Mouse (Mus musculus): Measurements from ENCODE around the gene Mfap5. TPM values are rescaled to one million over a fixed set of nuclear protein-coding genes. Genes with fewer than 3 reads are reported as not detected.
"Not testable (repeated sequence)": the region's sequence is repeated elsewhere in the genome, so short reads cannot be mapped to it uniquely, and the experiment has no call there.

Gene Mfap5
- polyA plus RNA-seq (2015; fragmentation: Nextera tagmentation; extraction: Ambion mirVana): 6.6 and 6.8 TPM in 2 replicates

- Histone ChIP-seq H3K9me3 (no peaks in the 10 kb centered on the region), H3K4me3 (no peak within 1 kb of the TSS), H3K4me1 (peaks cover 7% of the 10 kb centered on the region), H3K9ac (no peak within 1 kb of the TSS), H3K27me3 (no peaks in the 10 kb centered on the region), H3K4me2 (replicated peaks) (no peak within 1 kb of the TSS), H3K27ac (no peak within 1 kb of the TSS), H3K36me3 (no peaks in the 10 kb centered on the region)
- no peak for ATAC-seq (ENCODE audit: low FRiP score, low read depth)
- 81% methylated on average over 3 of the region's 3 CpGs for WGBS
These were observed at the start of gene Mfap5 for GRCm38 (mm10) chr6:122505545-122505944. Gene Mfap5, plus strand, starts transcription at chr6:122505845.

GRCm38 (mm10) chr6:122458946-122459693 is 46.5 kb upstream of the Mfap5 start:
- 94% methylated on average over 8 of the region's 8 CpGs for WGBS

GRCm38 (mm10) chr6:122466092-122466713 is 39.4 kb upstream of the Mfap5 start:
- H3K27me3 ChIP-seq: no peaks in the 10 kb centered on the region
- no peak for ATAC-seq (ENCODE audit: low FRiP score, low read depth)
- H3K9ac ChIP-seq: no peak overlapping the region
- no peak overlapping the region for H3K4me3 ChIP-seq
- no peak overlapping the region for H3K27ac ChIP-seq
- H3K9me3 ChIP-seq: no peaks in the 10 kb centered on the region
- peaks cover 83% of the 10 kb centered on the region for H3K36me3 ChIP-seq
- no peak overlapping the region for H3K4me2 ChIP-seq (replicated peaks)
- WGBS: 90% methylated on average over 3 of the region's 3 CpGs
- no peaks in the 10 kb centered on the region for H3K4me1 ChIP-seq

More at GRCm38 (mm10) chr6:122458946-122459693, 46.5 kb upstream of the Mfap5 start:
- Histone ChIP-seq H3K4me2 (replicated peaks) (no peak overlapping the region), H3K27ac (no peak overlapping the region), H3K27me3 (no peaks in the 10 kb centered on the region), H3K4me1 (no peaks in the 10 kb centered on the region), H3K36me3 (peaks cover 67% of the 10 kb centered on the region), H3K4me3 (no peak overlapping the region), H3K9ac (no peak overlapping the region), H3K9me3 (no peaks in the 10 kb centered on the region)
- ATAC-seq (ENCODE audit: low FRiP score, low read depth): no peak

DNA sequence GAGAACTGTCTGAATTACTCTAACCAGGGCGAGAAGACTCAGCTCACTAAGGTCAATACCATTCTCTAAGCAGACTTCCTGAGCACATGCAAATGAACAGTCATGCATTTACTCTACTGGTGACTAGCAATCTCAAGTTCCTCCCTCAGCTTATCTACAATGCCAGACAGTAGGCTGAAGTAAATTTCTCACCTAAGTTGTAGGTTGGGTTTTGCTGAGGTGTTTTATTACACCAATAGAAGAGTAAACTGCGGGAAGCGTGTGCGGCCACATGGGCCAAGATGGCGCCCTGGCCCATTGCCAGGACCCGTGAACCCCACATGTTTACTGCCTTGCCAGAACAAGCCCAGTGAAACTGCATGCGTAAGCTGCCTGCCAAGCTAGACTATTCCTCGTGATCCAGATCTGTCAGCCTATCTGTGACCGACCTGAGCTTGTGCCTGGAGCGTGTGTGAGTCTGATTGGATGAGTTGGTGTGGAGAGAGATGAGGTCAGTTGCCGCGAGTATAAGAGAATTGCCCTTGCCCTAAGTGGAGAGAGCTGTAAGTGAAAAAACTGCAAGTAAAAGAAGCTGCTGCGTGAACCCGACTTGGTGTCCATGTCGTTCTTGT is 36.5 kb upstream of the Mfap5 start:
- H3K27me3 ChIP-seq: no peaks in the 10 kb centered on the region
- no peaks in the 10 kb centered on the region for H3K4me1 ChIP-seq
- peaks cover 78% of the 10 kb centered on the region for H3K36me3 ChIP-seq
- H3K9ac ChIP-seq: no peak overlapping the region
- no peaks in the 10 kb centered on the region for H3K9me3 ChIP-seq
- no peak overlapping the region for H3K4me3 ChIP-seq
- WGBS: 86% methylated on average over 15 of the region's 15 CpGs
- no peak for ATAC-seq (ENCODE audit: low FRiP score, low read depth)
- H3K27ac ChIP-seq: no peak overlapping the region
- H3K4me2 ChIP-seq (replicated peaks): no peak overlapping the region

DNA sequence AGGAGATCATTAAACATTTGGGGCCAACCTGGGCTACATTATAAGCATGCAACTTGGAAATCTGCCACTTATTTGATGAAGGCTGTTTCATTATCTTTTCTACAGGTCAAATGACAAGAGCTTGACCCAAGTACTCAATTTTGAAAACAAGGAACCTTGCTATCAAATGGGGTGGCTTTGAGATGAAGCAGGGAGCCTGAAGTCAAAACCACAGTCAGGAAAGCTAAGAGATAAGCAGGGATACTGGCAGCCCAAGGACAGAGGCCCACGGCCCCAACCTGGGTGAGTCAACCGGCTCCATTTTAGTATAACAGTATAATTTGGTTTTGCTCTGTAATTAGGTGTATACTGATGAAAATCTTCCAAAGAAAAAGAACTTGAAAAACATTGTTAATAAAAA is 35.4 kb upstream of the Mfap5 start:
- 92% methylated on average over 2 of the region's 2 CpGs for WGBS
- Histone ChIP-seq H3K4me2 (replicated peaks) (no peak overlapping the region), H3K4me1 (no peaks in the 10 kb centered on the region), H3K27me3 (no peaks in the 10 kb centered on the region), H3K36me3 (peaks cover 67% of the 10 kb centered on the region), H3K9me3 (no peaks in the 10 kb centered on the region), H3K27ac (no peak overlapping the region), H3K4me3 (no peak overlapping the region), H3K9ac (no peak overlapping the region)
- no peak for ATAC-seq (ENCODE audit: low FRiP score, low read depth)

- not testable (repeated sequence) for H3K4me2 ChIP-seq (replicated peaks); H3K4me1 ChIP-seq; H3K9me3 ChIP-seq; H3K4me3 ChIP-seq; H3K27me3 ChIP-seq; H3K9ac ChIP-seq; H3K27ac ChIP-seq; ATAC-seq (ENCODE audit: low FRiP score, low read depth)
- H3K36me3 ChIP-seq: peaks cover 55% of the 10 kb centered on the region
- 93% methylated on average over 3 of the region's 3 CpGs for WGBS
These were observed 34.2 kb upstream of the Mfap5 start for GRCm38 (mm10) chr6:122471461-122471860.

- Histone ChIP-seq H3K4me1 (peaks cover 5% of the 10 kb centered on the region; the same call in 1 of the 2 replicates), H3K9me3 (no peaks in the 10 kb centered on the region), H3K27ac (no peak overlapping the region), H3K4me2 (replicated peaks) (no peak overlapping the region), H3K9ac (no peak overlapping the region), H3K36me3 (no peaks in the 10 kb centered on the region), H3K4me3 (no peak overlapping the region), H3K27me3 (no peaks in the 10 kb centered on the region)
- ATAC-seq (ENCODE audit: low FRiP score, low read depth): no peak
- 73% methylated on average over 3 of the region's 3 CpGs for WGBS
These were observed 27.6 kb upstream of the Mfap5 start for GRCm38 (mm10) chr6:122478062-122478461.

GRCm38 (mm10) chr6:122485401-122486296 is 20.0 kb upstream of the Mfap5 start:
- Histone ChIP-seq H3K4me2 (replicated peaks) (peak overlapping the region; percentile 73), H3K27ac (peak overlapping the region; percentile 79; the same call in 1 of the 2 replicates), H3K36me3 (no peaks in the 10 kb centered on the region), H3K4me1 (peaks cover 26% of the 10 kb centered on the region), H3K4me3 (peak overlapping the region; percentile 70), H3K9ac (peak overlapping the region; percentile 81), H3K27me3 (peaks cover 2% of the 10 kb centered on the region; the same call in 1 of the 2 replicates), H3K9me3 (no peaks in the 10 kb centered on the region)
- peak; percentile 57 for ATAC-seq (ENCODE audit: low FRiP score, low read depth)
- 2% methylated on average over 47 of the region's 91 CpGs for WGBS

- Histone ChIP-seq H3K4me1 (peaks cover 32% of the 10 kb centered on the region), H3K9me3 (no peaks in the 10 kb centered on the region), H3K4me2 (replicated peaks) (peak overlapping the region; percentile 73), H3K36me3 (no peaks in the 10 kb centered on the region), H3K4me3 (peak overlapping the region; percentile 70), H3K9ac (peak overlapping the region; percentile 81), H3K27me3 (peaks cover 2% of the 10 kb centered on the region; the same call in 1 of the 2 replicates), H3K27ac (peak overlapping the region; percentile 79)
- WGBS: under 1% methylated on average over 42 of the region's 111 CpGs
- peak; percentile 87 for ATAC-seq (ENCODE audit: low FRiP score, low read depth)
These were observed 19.1 kb upstream of the Mfap5 start for GRCm38 (mm10) chr6:122486297-122487117.

GRCm38 (mm10) chr6:122490929-122491512 is 14.6 kb upstream of the Mfap5 start:
- H3K9ac ChIP-seq: peak overlapping the region; percentile 65
- H3K4me3 ChIP-seq: peak overlapping the region; percentile 44
- WGBS: 32% methylated on average over 15 of the region's 15 CpGs
- peaks cover 44% of the 10 kb centered on the region for H3K4me1 ChIP-seq
- H3K9me3 ChIP-seq: no peaks in the 10 kb centered on the region
- H3K27me3 ChIP-seq: peaks cover 2% of the 10 kb centered on the region; the same call in 1 of the 2 replicates
- no peak for ATAC-seq (ENCODE audit: low FRiP score, low read depth)
- H3K4me2 ChIP-seq (replicated peaks): peak overlapping the region; percentile 65
- no peaks in the 10 kb centered on the region for H3K36me3 ChIP-seq
- peak overlapping the region; percentile 83 for H3K27ac ChIP-seq
